10 mouse cellular contexts compared by ENCODE assay signal in the genomic region with DNA sequence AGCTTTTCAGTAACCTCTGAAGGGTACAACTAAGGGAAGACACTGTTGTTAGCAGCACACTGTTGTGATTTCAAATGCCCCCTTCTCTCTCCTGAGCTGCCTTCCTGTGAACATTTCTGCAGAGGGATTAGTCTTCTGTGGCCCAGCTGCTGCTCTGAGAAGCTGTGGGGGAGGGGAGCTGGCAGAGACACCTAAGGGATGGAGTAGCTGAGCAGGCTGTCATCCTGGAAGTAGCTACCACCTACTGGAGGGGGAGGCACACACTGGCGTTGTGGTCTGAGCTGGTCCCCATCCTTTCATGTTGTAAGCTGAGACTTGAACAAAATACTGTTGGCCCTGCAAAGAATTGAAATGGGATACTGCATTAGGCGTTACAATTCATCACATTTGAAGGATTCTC.
DNase-seq lines count a peak whose midpoint lies in the region; ATAC-seq lines count a peak whose summit lies in the region.
"Had no signal": no experiment of that assay in that cellular context is flagged by ENCODE, and none has a peak within 500 bp of the region (broad histone marks: within the 10 kb centered on the region; RNA-seq: fewer than 3 reads in every experiment).

No protein-coding gene starts in this region.

- H3K27ac ChIP-seq in embryonic facial prominence, embryonic 12.5 days, result peak overlapping the region; percentile 5; the same call in 1 of the 2 replicates
- 0 out of 2 replicates have a peak overlapping the region, but pooled peaks have one; percentile 23 for H3K27ac ChIP-seq in hindbrain, embryonic 12.5 days
- H3K27ac ChIP-seq in intestine, embryonic 15.5 days, result no peak overlapping the region

- 5% methylated on average over 2 of the region's 2 CpGs for WGBS in embryonic facial prominence, embryonic 12.5 days
- WGBS in hindbrain, embryonic 12.5 days, result 24% methylated on average over 2 of the region's 2 CpGs
- WGBS in intestine, embryonic 15.5 days, result 29% methylated on average over 2 of the region's 2 CpGs

- H3K9me3 ChIP-seq in embryonic facial prominence, embryonic 12.5 days, result no peaks in the 10 kb centered on the region
- no peaks in the 10 kb centered on the region for H3K9me3 ChIP-seq in hindbrain, embryonic 12.5 days (replicated peaks)
- no peaks in the 10 kb centered on the region for H3K9me3 ChIP-seq in intestine, embryonic 15.5 days

- no peaks in the 10 kb centered on the region for H3K36me3 ChIP-seq in embryonic facial prominence, embryonic 12.5 days
- H3K36me3 ChIP-seq in hindbrain, embryonic 12.5 days, result no peaks in the 10 kb centered on the region
- H3K36me3 ChIP-seq in intestine, embryonic 15.5 days, result no peaks in the 10 kb centered on the region

- no peaks in the 10 kb centered on the region for H3K27me3 ChIP-seq in embryonic facial prominence, embryonic 12.5 days
- no peaks in the 10 kb centered on the region for H3K27me3 ChIP-seq in hindbrain, embryonic 12.5 days
- H3K27me3 ChIP-seq in intestine, embryonic 15.5 days (replicated peaks), result no peaks in the 10 kb centered on the region

- H3K4me1 ChIP-seq in embryonic facial prominence, embryonic 12.5 days, result peaks cover 20% of the 10 kb centered on the region
- peaks cover 5% of the 10 kb centered on the region for H3K4me1 ChIP-seq in hindbrain, embryonic 12.5 days
- H3K4me1 ChIP-seq in intestine, embryonic 15.5 days (replicated peaks), result 0 out of 2 replicates have a peak, but pooled peaks cover 2% of the 10 kb centered on the region

- DNase-seq in layer of hippocampus, adult 9-11 months, result peak; percentile 6
- no peak for DNase-seq in layer of hippocampus, adult 8-10 months (ENCODE audit: low spot score in 2 of 2)
- peak; percentile 43 for DNase-seq in retina, embryonic 14.5 days (ENCODE audit: low spot score)
- DNase-seq: liver, postnatal 0 days; thymus, postnatal 14 days had no signal

- H3K4me2 ChIP-seq in embryonic facial prominence, embryonic 12.5 days (replicated peaks), result no peak overlapping the region
- H3K4me2 ChIP-seq in hindbrain, embryonic 12.5 days (replicated peaks), result no peak overlapping the region
- no peak overlapping the region for H3K4me2 ChIP-seq in intestine, embryonic 15.5 days (replicated peaks)

- peak; percentile 67; the same call in 1 of the 2 replicates for ATAC-seq in embryonic facial prominence, embryonic 12.5 days (ENCODE audit: insufficient number of reproducible peaks, insufficient read depth, low FRiP score, low TSS enrichment)
- no peak for ATAC-seq in hindbrain, embryonic 12.5 days (ENCODE audit: low FRiP score)
- no peak for ATAC-seq in intestine, embryonic 15.5 days
- no peak for ATAC-seq in erythroblast, adult 5-6 weeks (replicated peaks; ENCODE audit: low FRiP score, poor library complexity, severe bottlenecking)
- ATAC-seq: intestine, postnatal 0 days; liver, postnatal 0 days had no signal

- no peak overlapping the region for H3K4me3 ChIP-seq in embryonic facial prominence, embryonic 12.5 days
- no peak overlapping the region for H3K4me3 ChIP-seq in hindbrain, embryonic 12.5 days
- no peak overlapping the region for H3K4me3 ChIP-seq in intestine, embryonic 15.5 days (replicated peaks)

- no peak overlapping the region for H3K9ac ChIP-seq in embryonic facial prominence, embryonic 12.5 days
- H3K9ac ChIP-seq in hindbrain, embryonic 12.5 days, result no peak overlapping the region
- H3K9ac ChIP-seq in intestine, embryonic 15.5 days, result no peak overlapping the region
- H3K9ac ChIP-seq: liver, postnatal 0 days had no signal

Comparison
In these comparisons a context has a peak if more than half of its experiments do, and no peak if none do; other contexts are left out.
1. DNase-seq: peak in layer of hippocampus, adult 9-11 months (single experiment) and retina, embryonic 14.5 days (single experiment); none in layer of hippocampus, adult 8-10 months (0 of 2).